Mouse (Mus musculus) large intestine, adult 2 months (tissue): ENCODE data around the gene Desi1. TPM values are rescaled to one million over a fixed set of nuclear protein-coding genes. Genes with fewer than 3 reads are reported as not detected.
"Not testable (repeated sequence)": the region's sequence is repeated elsewhere in the genome, so short reads cannot be mapped to it uniquely, and the experiment has no call there.

Experiments used
- DNase-seq: peaks from one replicate; pipeline ENCODE4 v3.0.0-alpha.2; 2012; ENCODE audit warnings: low read depth, low spot score
- WGBS: fragments of 180-500 bp; shearing (Covaris S2); methylation state at CpG from one replicate; pipeline ENCODE4 v1.1.7; 2018; 5-methylcytosine and 5-hydroxymethylcytosine counted together
- polyA plus RNA-seq: library from polyadenylated mRNA; depleted of rRNA; stranded (reverse); fragments of >200 nt; gene quantifications from 2 replicates; pipeline ENCODE4 v1.2.3, GENCODE M21; 2012

Gene Desi1
- polyA plus RNA-seq, 1 experiment, result 24.4 TPM

DNA sequence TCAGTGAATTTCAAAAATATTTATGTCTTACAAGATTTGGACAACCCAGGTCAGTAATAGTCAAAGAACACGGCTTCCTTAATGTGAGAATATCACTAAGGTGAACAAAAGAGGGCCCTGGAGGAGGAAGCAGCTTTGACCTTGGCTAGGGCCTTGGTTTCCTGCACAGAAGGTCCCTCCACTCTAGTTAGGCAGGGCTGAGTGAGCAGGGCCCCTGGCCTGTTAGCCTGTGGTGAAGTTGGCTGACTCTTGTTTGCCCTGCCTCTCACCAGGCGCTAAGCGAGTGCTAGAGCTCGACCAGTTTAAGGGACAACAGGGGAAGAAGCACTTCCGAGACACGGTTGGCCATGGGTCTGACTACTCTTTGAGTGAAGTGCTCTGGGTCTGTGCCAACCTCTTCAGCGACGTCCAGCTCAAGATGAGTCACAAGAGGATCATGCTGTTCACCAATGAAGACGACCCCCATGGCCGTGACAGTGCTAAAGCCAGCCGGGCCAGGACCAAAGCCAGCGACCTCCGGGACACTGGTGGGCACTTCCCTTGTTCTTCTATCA is 11.1 kb downstream of the Desi1 start:
- 74% methylated on average over 13 of the region's 13 CpGs for WGBS
- no peak for DNase-seq

DNA sequence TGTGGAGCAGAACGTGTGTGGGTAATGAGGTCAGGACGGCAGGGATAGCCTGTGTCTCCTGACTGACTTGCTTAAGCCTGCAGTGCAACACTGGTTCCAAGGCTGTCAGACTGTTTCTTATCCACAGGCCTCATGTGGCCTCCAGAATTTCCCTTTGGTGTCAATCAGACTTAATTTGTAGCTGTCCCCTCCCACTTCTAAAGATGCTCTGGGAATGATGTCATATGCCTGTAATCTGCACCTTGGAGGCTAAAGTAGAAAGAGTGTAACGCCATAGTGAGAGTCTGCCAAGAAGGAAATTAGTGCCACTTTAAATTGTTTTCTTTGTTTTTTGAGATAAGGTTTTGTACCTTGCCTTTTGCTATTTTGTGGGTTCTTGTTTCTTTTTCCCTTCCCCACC is 14.4 kb downstream of the Desi1 start:
- 54% methylated on average over 3 of the region's 3 CpGs for WGBS
- DNase-seq, result no peak

DNA sequence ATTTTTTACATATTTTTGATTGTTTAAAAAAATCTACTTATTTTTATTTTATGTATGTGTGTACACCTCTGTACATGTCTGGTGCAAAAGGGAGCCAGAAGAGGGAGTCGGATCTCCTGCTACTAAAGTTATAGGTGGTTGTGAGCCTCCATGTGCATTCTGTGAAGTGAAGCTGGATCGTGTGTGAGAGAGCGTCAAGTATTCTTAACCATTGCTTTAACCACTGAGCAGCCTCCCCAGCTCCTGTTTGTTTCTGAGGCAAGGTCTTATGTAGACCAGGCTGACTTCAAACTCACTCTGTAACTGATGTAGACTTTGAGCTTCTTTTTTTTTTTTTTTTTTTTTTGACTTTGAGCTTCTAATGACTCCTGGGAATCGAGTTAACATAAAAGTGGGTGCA is 16.2 kb downstream of the Desi1 start:
- 48% methylated on average over 4 of the region's 4 CpGs for WGBS
- no peak for DNase-seq

DNA sequence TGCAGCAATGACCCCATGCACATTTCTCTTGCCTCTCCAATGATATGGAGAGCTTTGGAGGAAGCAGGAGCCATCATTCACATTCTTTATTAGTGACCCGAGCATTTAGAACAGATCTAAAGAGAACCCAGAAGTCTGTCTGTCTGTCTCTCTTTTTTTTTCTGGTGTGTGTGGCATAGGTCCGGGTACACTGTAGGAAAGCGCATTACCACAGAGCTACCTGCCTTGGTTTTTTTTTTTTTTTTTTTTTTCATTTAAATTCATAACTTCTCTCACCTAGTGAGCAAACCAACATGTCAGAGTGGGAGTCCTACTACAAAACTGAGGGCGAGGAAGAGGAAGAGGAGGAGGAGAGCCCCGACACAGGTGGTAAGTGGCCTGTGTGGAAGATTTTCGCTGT is 16.8 kb downstream of the Desi1 start:
- DNase-seq, result no peak
- 4% methylated on average over 6 of the region's 6 CpGs for WGBS

DNA sequence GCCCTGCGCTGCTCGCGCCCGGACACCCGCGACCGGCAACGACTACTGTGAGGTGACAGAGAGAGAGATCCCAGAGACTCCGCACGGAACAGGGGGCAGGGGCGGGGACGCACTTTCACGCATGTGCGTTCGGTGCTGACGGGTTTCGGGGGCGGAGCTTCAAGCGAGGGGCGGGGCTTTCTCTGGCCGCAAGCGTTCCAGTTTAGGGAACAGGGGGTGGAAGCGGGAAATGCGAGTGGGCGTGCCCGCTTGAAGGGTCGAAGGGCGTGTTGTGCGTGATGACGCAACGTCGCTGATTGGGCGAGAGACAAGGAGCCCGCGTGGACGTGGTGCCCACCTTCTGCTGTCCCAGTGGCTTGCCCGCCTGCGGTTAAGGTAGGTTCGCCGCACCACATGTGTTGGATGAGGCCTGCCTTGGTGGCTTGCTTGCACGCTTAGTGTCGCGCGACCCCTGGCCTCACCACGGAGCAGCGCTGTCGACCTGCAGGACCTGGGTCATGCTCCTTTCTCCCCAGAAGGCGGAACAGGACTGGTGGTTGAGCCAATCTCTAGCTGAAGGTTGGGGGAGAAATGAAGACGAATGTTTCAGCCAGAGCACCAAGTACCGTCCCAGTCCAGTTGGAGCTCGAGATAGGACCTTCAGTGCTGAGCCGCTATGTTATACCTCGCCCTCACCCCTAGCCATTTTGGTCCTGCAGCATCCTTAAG is 17.4 kb downstream of the Desi1 start:
- under 1% methylated on average over 53 of the region's 53 CpGs for WGBS
- DNase-seq, result peak; percentile 92

DNA sequence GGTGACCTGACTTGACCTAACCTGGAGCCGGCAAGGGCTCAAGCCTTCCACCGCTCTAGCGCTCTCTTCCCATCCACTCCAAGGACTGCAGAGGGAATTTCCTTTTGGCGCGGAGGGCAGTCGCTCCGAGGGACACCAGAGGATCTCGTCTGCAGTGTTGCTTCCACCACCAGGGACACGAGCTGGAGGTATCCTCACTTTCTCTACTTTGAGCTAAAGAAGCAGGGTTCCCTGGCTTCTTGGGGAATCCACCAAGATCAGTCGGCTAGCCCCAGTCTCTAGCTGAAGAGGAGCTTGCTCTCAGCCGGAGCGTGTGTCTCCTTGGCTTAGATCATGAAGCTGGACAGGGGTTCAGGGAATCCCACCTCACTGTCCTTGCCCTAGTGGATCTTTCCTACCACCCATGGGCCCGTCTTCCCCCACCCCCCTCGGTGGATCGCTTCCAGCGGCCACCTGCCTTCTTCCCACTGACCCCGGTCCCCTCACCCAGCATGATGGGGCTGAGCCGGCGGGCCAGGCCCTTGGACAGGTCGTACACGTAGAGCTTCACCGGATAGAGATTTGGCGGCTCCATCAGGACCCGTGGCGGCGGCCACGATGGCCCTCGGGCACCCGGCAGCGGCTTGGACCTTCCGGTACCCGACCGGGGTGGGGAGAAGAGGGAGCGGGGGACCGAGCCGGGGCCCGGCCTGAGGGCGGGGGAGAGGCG is 18.1 kb downstream of the Desi1 start:
- no peak for DNase-seq
- under 1% methylated on average over 39 of the region's 39 CpGs for WGBS

DNA sequence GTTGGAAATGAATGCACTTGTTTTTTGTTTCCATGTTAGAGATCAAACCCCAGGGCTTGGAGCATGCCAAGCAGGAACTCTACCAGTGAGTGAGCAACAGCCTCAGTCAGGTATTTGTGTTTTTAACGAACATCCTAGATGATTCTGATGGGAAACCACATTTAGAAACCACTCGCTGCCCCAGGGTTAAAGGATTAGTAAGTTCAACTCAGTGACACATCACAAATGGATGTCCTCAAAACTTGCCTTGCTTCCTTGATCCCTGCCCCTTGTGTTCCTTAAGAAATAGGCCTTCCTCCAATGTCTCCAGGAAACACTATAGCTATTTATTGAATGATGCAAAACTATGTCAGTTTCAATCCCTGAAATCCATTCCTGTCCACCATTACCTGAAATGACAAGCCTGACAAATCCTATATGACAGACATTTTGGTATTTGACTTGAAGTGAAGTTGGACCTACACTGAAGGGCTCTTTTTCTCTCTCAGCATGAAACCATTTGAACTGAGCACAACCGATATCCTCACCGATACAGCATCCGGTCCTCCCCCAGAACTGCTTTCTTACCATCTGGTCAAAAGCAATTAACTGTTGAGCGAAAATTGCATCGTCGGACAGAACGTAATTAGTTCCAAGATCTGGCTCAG is 18.8 kb downstream of the Desi1 start:
- DNase-seq, result no peak
- 14% methylated on average over 9 of the region's 9 CpGs for WGBS

DNA sequence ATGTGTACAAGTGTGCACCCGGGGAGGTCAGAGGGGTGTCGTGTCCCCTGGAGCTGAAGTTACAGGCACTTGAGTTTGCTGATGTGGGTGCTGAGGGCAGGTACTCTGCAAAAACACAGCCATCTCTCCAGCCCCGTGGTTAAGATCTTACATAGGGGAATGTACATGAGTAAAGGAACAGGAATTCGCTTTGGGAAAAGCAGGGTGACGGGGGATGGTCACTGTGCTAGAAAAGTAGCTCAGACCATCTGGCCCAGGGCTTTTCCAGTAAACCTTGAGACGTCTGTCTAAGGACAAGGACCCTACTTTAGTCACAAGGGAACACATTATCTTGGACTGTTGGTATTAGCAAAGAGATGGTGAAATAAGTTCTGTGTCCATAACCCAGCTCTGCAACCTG is 21.7 kb downstream of the Desi1 start:
- 84% methylated on average over 6 of the region's 6 CpGs for WGBS
- DNase-seq, result no peak

DNA sequence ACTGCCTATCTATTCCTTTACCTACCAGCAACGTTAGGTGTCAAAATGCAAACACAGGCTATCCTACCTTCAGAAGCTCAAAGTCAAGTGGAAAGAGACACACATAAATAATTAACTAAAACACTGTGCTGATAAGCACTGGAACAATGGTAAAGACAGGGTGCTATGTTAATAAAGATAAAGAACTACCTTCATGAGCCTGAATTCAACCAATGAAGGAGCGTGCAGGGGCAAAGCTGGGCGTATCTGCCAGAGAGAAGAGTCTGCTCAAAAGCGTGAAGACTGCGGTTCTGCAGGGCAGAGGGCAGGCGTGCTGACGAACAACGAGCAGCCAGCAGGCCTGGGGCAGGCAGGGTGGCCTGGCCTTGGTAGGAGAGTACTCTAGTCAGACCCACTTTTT is 29.4 kb downstream of the Desi1 start:
- WGBS, result 35% methylated on average over 8 of the region's 8 CpGs
- DNase-seq, result no peak

DNA sequence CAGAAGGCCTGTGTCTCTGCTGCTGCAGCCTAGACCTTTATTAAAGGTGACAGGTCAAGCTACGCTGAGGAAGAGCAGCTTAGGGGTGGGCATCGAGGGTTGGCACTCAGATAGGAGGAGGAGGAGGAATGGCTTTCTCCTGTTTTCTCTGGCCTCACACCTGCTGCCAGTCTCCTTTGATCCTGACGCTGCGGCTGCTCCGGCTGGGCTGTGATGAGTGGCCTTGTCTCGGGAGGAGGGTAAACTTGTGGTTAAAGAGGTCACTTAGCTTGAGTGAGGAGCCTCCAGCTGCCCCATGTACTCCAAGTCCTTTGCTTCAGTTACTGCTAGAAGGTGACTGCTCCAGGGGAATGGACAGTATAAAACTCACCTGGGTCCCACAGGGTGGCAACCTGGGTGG is 39.7 kb downstream of the Desi1 start:
- 80% methylated on average over 6 of the region's 6 CpGs for WGBS
- DNase-seq, result no peak

DNA sequence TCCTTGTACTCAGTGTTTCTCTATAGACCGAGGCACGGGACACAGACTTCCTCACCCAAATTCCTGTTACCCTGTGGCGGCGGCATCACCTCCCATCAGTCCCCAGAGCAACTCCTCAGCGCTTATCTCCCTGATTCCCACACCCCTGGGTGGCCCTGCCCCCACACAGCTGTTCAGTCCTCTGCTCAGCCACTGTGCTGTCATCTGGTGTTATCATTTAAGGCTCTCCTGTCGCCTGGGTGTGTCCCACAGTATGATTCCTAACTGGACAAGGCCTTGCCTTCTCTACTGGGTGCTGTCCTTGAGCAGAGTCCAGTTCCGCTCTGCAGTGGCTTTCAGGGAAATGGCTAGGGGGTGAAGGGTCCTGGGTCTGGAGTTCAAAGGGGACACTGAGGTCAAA is 43.1 kb downstream of the Desi1 start:
- 43% methylated on average over 7 of the region's 7 CpGs for WGBS
- no peak for DNase-seq

DNA sequence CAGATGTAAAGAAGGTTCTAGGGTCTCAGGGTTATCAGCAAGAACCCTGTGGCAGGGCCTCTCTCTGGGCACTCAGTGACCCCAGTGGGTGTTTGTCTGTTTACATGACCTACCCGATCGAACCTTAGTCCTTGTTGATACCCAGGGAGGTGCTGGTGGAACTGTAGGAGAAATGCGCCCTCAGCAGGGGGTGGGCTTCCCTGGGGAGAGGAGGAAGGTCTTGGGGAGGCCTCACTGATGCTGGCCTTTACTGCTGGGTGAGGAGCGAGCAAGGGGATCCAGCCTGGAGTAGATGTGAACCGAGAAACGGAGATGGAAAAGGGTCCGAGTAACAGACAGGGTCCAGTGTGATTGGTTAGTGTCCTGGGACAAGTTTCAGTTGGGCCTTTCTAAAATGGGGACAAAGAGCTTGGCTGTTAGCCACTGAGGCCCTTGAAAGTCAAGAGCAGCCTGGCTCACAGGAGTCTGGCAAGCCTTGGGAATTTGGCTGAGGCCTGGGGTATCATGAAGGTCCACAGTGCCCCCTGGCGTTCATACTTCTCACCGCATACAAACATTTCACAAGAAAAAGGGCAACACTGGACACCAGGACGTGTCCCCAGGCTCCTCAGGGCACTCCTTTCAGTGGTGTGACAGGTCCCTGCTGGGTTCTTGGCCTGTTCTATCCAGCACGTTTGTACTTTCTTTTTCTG is 44.1 kb downstream of the Desi1 start:
- peak; percentile 64 for DNase-seq
- WGBS, result 50% methylated on average over 11 of the region's 11 CpGs

DNA sequence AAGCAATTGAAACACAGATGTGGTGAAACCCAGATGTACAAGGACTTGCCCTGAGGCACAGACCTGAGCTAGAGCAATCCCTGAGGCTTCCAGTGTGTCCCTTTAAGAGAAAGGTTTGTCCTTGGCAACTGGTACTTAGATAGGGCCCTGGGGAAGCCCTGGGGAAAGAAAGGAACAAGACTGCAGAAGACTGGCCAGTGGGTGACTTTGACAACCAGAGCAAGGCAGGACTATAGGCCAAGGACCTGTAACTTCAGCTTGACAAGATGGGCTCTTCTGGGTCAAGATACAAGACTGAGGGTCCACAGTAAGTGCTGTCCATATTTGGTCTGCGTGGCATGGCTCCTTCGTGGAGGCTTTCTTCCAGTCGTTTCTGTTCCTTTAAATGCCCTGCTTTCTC is 46.0 kb downstream of the Desi1 start, which contains the start of gene Xrcc6:
Xrcc6 (plus strand) TSS at position 190 of the 400 bp plus-strand sequence.
- WGBS, result 81% methylated on average over 3 of the region's 3 CpGs
- DNase-seq, result no peak

DNA sequence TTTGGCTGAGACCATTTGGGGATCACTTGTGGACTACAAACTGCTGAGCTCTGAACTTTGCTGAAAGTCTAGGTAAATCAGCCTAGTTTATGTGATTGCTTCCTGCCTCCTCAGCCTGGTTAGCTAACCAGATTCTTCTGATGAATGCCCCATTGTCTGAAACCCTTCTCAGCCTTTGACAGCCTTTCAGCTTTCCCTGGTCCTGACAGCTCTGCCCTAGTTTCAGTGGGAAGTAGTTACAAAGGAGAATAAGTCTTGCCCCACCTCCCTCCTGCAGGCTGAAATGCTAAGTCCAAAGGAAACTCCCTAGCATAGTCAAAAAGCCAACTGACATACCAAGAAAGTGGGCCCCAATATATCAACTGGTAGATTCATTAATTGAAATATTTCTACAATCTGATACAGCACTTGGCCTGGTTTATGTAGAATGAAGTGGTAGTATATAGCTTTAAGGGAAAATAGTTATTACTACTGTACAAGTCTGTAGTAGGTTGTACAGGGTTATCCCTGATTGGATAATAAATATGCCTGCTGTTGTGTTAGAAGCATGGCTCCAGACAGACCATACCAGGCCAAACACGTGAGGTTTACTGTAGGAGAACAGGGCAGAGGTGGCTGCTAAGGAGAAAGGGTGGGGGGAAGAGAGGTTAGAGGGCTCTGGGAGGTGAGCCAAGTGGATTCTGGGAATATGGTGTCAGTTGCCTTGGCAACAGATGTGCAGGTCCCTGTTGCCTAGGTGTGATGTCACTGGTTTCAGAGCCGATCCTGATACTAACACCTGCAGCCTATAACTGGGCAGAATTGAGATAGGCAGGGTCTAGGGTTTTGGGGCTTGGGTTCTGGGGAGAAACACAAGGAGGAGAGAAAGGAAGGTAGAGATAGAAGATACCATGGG is 48.1 kb downstream of the Desi1 start:
- DNase-seq, result no peak
- 54% methylated on average over 2 of the region's 2 CpGs for WGBS

DNA sequence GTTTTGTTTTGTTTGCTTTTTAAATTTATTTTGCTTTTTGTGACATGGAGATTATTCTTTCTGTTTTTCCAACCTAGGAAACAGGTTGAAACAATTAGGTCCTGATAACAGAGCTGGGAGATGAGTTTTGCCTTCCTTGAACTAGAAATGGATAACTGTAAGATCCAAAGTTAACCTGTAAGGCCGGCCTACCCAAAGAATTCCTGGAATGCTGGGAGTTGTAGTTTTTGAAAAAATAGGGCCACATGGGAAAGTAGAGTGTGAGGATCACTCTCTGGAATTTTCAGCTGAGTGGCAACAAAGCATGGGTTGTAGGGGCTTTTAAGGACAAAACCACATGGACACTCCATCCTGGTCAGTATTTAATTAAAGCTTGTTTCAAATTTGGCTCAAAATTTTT is 51.5 kb downstream of the Desi1 start:
- WGBS, result 65% methylated on average over 1 of the region's 1 CpGs
- DNase-seq, result no peak

DNA sequence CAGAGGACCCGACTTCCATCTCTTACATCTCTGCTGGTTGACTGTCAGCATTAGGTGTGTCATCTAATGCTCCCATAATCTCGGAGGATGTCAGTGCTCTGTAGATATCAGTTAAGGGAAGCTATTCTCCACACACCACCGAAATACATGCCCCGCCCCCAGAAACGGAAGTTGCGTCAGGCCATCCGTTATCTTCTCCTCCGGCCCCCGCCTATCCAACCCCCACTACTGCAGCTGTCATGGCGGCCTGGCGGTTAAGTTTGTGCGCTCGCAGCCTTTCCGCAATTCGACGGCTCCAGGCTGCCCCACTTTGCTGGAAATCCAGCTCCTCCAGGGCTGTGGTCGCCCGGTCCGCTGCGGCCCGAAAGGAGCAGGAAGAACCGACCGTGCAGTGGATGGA is 53.3 kb downstream of the Desi1 start, which contains the start of gene 1700029P11Rik:
1700029P11Rik (plus strand) TSS at position 220 of the 400 bp plus-strand sequence.
- WGBS, result 95% methylated on average over 23 of the region's 23 CpGs

DNA sequence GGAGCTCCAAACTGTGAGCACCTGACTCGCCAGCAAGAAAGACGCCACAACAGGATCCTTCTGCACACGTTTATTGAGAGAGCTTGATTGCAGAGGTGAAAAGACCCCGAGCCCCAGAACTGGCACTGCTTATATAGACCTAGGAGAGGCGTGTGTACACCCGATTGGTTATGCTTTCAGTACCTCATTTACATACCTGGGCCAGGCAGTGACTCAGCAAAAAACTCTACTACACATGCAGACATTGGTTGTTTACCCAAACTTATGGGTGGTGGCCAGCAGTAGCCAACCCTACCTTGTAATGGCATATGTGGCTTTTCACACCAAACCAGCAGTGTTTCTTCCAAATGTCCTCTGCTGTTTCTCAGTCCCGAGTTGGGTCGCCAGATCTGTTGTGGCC is 58.5 kb downstream of the Desi1 start:
- DNase-seq, result not testable (repeated sequence)
- WGBS, result 93% methylated on average over 8 of the region's 8 CpGs

More for the DNA sequence above, 53.3 kb downstream of the Desi1 start, which contains the start of gene 1700029P11Rik:
- DNase-seq, result no peak

DNA sequence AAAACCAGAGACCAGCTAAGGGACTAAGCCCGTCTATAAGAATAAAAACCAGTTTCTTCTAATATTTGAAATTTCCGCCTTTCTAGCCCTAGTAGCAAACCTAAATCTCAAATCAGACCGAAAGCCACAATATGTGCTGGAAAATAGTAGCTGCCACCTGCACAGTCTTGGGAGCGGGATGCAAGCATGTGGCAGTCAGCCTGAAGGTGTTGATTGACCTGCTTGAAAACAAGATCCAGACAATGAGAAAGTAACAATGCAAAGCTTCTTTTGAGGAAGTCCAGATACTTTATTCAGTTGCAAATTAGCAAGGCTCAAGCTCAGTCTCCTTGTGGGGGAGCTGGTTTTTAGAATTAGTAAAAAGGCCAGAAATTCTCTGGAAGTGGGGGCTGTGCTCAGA is 63.2 kb downstream of the Desi1 start:
- not testable (repeated sequence) for DNase-seq
- WGBS, result 96% methylated on average over 4 of the region's 4 CpGs

DNA sequence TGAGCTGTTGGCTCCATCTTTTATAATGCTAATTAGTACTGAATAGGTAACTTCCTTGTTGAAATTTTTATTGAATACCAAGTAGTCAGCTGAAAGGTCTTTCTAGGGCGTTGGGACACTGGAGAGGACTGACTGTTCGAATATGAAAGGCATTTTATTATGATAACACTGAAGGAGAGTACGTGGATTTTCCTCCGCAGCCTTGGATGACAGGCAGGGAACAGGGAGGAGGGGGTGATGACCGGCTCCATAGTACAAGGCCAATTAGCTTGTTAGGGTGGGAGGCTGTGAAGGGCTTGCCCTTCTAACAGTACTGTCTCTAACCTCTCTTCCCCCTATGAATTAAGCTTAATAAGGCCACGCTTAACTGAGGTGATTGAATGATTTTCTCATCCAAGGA is 64.0 kb downstream of the Desi1 start:
- 60% methylated on average over 6 of the region's 6 CpGs for WGBS
- DNase-seq, result not testable (repeated sequence)
